Mouse (Mus musculus) heart, postnatal 0 days (tissue): ENCODE measurements at regions not wholly inside any gene's neighbourhood (a gene's known extent, or its start where the extent isn't known, plus 50 kb on each side); places are given as distances from the start of the nearest gene placed in this dataset.

ENCODE experiments used
- CTCF ChIP-seq: IDR thresholded peaks from 2 replicates; pipeline ENCODE4 v1.5.1; 2016; ENCODE audit warnings: antibody characterized with exemption, control low read depth, low read depth
- EP300 ChIP-seq: IDR thresholded peaks from 2 replicates; pipeline ENCODE4 v1.6.1; 2016; ENCODE audit warnings: antibody characterized with exemption, low read depth

DNA sequence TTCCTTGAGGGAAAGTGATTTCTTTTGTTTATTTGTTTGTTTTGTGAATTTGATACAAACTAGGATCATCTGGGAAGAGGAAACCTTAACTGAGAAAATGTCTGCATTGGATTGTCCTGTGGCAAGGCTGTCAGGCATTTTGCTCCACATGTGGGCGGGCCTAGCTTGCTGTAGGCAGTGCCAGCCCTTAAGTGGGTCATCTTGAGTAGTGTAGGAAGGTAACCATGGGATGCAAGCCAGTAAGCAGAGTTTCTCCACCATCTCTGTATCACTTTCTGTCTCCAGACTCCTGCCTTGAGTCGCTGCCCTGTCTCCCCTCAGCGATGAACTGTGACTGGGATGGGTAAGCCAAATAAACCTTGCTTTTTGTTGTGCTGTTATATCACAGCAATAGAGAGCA is 87.8 kb downstream of the Otx2 start:
- no peak for TF ChIP-seq CTCF
- no peak for TF ChIP-seq EP300
